Mouse (Mus musculus) thymus, adult 2 months (tissue): ENCODE data around the gene H6pd. TPM values are rescaled to one million over a fixed set of nuclear protein-coding genes. Genes with fewer than 3 reads are reported as not detected.

Experiments
- DNase-seq: peaks from one replicate; pipeline ENCODE4 v3.0.0; 2021
- H3K27ac ChIP-seq: fragments of 200-500 bp; 2 replicates; pipeline ENCODE4 v1.5.1; 2012; ENCODE audit warnings: low read length, control low read depth; ENCODE audit not compliant: control insufficient read depth, insufficient read depth
- H3K27me3 ChIP-seq: fragments of 200-500 bp; 2 replicates; pipeline ENCODE4 v1.6.1; 2012; ENCODE audit warnings: mild to moderate bottlenecking, low read length, moderate library complexity, mixed read lengths; ENCODE audit not compliant: control insufficient read depth, insufficient read depth
- H3K36me3 ChIP-seq: fragments of 200-500 bp; 2 replicates; pipeline ENCODE4 v1.6.1; 2012; ENCODE audit warnings: mild to moderate bottlenecking, low read length, moderate library complexity; ENCODE audit not compliant: control insufficient read depth, insufficient read depth
- H3K4me1 ChIP-seq: fragments of 200-500 bp; replicated peaks from 2 replicates; pipeline ENCODE4 v1.6.1; 2012; ENCODE audit warnings: low read length; ENCODE audit not compliant: control insufficient read depth, insufficient read depth
- H3K4me3 ChIP-seq: fragments of 200-500 bp; 2 replicates; pipeline ENCODE4 v1.5.1; 2012; ENCODE audit warnings: mild to moderate bottlenecking, low read length, control low read depth, moderate library complexity; ENCODE audit not compliant: control insufficient read depth, insufficient read depth
- CTCF ChIP-seq: fragments of 200-500 bp; IDR thresholded peaks from 2 replicates; pipeline ENCODE4 v1.5.1; 2012; ENCODE audit warnings: mild to moderate bottlenecking, control low read depth, low read length, moderate library complexity, borderline replicate concordance; ENCODE audit not compliant: control insufficient read depth, poor library complexity, insufficient read depth; ENCODE audit errors: extremely low read depth
- POLR2A ChIP-seq: fragments of 200-500 bp; IDR thresholded peaks from 2 replicates; pipeline ENCODE4 v1.6.1; 2012; ENCODE audit warnings: mild to moderate bottlenecking, low read length, control low read depth, moderate library complexity; ENCODE audit not compliant: control insufficient read depth, poor library complexity, insufficient read depth; ENCODE audit errors: extremely low read depth
- WGBS: fragments of 180-500 bp; shearing (Covaris S2); methylation state at CpG from one replicate; pipeline ENCODE4 v1.1.7; 2018; 5-methylcytosine and 5-hydroxymethylcytosine counted together
- polyA plus RNA-seq: library from polyadenylated mRNA; depleted of rRNA; stranded (reverse); fragments of >200 nt; gene quantifications from 2 replicates; pipeline ENCODE4 v1.2.3, GENCODE M21; 2012

The H6pd gene
- polyA plus RNA-seq, 1 experiment = 138 TPM

DNA sequence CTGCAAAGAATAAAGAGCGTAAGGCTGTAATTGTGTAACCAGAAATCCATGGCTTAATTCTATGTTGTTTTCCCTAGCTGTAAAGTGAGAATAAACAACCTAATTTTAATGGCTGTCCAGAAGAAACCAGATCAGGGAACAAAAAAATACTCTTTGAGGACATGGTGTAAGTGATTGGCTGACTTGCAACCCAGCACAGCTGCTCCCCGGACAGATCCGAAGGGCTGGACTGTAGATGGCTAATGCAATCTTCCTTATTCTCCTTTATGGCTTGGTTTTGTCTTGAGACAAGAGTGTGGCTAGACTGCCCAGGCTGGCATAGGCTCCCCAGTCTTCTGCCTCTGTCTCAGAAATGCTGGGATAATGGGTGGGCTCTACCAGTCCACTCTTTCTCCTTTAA lies 1.4 kb downstream of the H6pd start:
- TF ChIP-seq CTCF = no peak
- no peak for TF ChIP-seq POLR2A
- Histone ChIP-seq H3K36me3 (no peaks in the 10 kb centered on the region), H3K4me3 (no peak overlapping the region), H3K27me3 (no peaks in the 10 kb centered on the region), H3K4me1 (peaks cover 57% of the 10 kb centered on the region), H3K27ac (no peak overlapping the region)
- no peak for DNase-seq
- 95% methylated on average over 3 of the region's 3 CpGs for WGBS

DNA sequence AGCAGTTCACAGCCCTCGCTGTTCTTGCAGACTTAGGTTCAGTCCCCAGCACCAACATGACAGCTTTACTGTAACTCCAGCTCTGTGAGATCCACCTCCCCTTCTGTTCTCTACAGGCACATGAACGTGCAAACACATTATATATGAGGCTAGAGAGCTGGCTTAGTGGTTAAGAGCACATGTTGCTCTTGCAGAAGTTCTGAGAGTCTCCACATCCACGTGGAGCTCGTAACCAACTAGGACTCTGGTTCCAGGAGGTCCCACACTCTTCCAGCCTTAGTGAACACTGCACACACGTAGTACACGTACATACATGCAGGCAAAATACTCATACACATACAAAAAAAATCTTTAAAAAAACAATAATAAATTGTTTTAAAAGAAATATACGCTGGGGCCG lies 1.8 kb downstream of the H6pd start:
- H3K4me1 ChIP-seq = peaks cover 57% of the 10 kb centered on the region
- no peaks in the 10 kb centered on the region for H3K36me3 ChIP-seq
- TF ChIP-seq POLR2A (no peak), CTCF (no peak)
- no peak overlapping the region for H3K4me3 ChIP-seq
- H3K27me3 ChIP-seq = no peaks in the 10 kb centered on the region
- no peak for DNase-seq
- no peak overlapping the region for H3K27ac ChIP-seq
- 64% methylated on average over 8 of the region's 8 CpGs for WGBS

DNA sequence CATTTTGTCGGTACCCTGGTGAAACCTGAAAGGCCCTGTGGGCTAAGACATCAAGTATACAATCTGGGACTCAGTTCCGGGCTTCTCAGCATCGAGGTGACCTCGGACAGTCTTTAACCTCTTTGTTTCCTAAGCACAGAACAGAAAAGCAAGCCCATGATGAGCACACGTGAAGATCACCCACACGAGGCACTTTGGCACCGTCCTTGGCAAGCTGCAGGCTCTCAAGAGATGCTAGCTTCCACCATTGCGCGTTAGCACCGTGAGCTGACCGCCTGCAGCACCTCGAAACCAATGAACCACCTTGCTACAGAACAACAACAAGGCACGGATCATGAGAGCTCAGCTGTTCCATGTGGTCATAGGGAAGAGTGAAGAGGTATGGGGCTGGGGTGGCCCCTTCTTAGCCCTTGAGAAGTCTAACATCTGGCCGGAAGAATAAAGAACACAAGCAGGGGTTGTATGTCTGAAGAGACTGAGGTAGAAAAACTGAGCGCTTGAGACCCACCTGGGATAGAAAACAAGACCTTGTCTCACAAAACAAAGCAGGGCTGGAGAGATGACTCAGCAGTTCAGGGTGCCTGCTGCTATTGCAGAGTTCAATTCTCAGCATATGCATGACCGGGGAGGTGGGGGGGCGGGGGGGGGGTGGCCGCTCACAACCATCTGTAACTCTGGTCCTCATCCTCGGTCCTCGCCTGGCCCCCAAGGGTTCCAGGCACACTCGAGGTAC lies 2.5 kb downstream of the H6pd start:
- peak overlapping the region; percentile 79 for H3K27ac ChIP-seq
- TF ChIP-seq POLR2A (no peak), CTCF (no peak)
- no peaks in the 10 kb centered on the region for H3K36me3 ChIP-seq
- peaks cover 59% of the 10 kb centered on the region for H3K4me1 ChIP-seq
- H3K27me3 ChIP-seq = no peaks in the 10 kb centered on the region
- 67% methylated on average over 21 of the region's 21 CpGs for WGBS
- no peak overlapping the region for H3K4me3 ChIP-seq
- DNase-seq = no peak

DNA sequence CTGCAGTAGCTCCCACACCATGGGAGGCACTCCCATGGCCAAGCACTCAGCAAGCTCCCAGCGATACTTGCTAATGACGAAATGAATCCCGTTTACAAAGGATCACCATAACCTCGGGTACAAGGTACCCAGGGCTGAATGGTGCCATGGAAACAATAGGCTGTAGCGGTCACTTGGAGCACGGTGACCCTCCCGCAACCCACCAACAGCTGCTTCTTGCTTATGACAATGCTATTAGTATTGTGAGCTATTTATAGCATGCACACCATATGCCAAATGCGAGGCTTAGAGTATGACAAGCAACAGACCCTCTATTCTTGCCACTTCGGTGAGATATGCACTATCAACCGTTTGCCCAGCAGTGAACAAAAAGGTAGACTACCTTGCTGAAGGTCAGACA lies 3.6 kb downstream of the H6pd start:
- H3K4me1 ChIP-seq = peaks cover 63% of the 10 kb centered on the region
- H3K4me3 ChIP-seq = no peak overlapping the region
- no peaks in the 10 kb centered on the region for H3K27me3 ChIP-seq
- no peak overlapping the region for H3K27ac ChIP-seq
- TF ChIP-seq CTCF (no peak), POLR2A (no peak)
- no peaks in the 10 kb centered on the region for H3K36me3 ChIP-seq
- 98% methylated on average over 10 of the region's 10 CpGs for WGBS
- no peak for DNase-seq

DNA sequence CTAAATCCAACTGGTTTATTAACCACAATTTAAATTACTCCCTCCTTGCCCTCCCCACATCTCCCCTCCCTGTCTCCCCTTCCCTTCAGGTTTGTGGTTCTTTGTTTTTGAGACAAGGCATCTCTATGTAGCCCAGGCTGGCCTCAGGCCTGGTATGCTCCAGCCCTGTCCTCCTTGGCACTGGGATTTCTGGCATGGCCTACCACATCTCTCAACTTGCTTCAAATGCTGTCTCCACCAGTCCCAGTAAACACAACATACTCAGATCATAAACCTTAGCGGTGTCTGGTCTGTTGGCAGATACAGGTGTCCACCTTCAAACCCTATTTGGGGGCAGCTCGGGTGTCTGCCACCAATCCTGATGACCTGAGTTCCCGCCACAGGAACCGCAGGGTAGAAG lies 5.2 kb downstream of the H6pd start:
- no peaks in the 10 kb centered on the region for H3K27me3 ChIP-seq
- DNase-seq = no peak
- no peaks in the 10 kb centered on the region; the same call in 1 of the 2 replicates for H3K36me3 ChIP-seq
- WGBS = 82% methylated on average over 4 of the region's 4 CpGs
- no peak overlapping the region for H3K27ac ChIP-seq
- peaks cover 63% of the 10 kb centered on the region for H3K4me1 ChIP-seq
- H3K4me3 ChIP-seq = no peak overlapping the region
- no peak for TF ChIP-seq POLR2A

DNA sequence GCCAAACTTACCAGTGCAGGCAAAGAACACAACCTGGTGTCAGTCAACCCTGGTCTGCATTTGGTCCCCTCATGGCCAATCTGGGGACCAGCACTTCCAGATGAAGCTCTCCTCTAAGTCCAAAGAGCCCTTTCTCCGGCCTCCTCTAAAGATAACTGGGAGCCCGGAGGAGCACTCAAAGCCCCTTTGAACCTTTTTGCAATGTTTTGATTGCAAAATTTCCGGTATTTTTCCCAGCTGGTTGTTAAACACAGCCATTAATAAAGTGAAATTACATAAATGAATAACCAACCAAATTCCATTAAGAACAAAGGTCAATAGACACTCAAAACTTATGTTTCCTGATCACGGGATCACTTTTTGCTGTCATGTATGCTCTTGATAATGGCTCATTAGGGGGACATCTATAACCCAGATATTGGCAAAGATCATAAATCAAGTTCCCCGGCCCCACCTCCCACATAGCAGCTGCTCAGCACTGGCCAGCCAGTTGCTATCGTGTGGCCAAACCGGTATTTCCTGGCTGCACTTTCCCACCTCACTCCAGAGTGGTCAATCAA lies 5.7 kb downstream of the H6pd start:
- Histone ChIP-seq H3K4me1 (peaks cover 66% of the 10 kb centered on the region), H3K27ac (no peak overlapping the region), H3K4me3 (no peak overlapping the region), H3K36me3 (no peaks in the 10 kb centered on the region; the same call in 1 of the 2 replicates), H3K27me3 (no peaks in the 10 kb centered on the region)
- 89% methylated on average over 7 of the region's 7 CpGs for WGBS
- no peak for DNase-seq
- TF ChIP-seq CTCF (no peak), POLR2A (no peak)

DNA sequence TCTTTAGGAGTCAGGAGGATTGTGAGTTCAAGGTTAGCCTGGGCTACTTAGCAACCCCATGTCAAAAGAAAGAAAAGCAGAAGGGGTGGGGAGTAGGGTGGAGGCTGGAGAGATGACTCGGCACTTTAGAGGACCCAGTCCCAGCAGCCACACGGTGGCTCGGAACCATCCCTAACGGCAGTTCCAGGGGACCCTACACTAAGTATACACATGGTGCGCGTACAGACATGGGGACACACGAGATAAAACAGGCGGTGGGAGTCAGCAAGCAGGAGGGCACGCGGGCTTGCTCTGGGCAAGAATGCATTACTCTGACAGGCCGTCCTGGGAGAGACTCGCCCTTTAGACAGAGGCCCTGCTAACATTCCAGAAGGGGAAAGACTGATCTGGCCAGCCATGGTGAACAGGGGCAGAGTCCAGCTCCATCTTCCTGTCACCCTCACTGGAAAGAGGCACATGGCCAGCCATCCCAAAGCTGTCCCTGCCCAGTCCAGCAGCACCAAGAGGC lies 6.7 kb downstream of the H6pd start:
- peaks cover 63% of the 10 kb centered on the region for H3K4me1 ChIP-seq
- TF ChIP-seq CTCF = no peak
- TF ChIP-seq POLR2A = no peak
- WGBS = 55% methylated on average over 12 of the region's 12 CpGs
- H3K27ac ChIP-seq = no peak overlapping the region
- no peaks in the 10 kb centered on the region for H3K27me3 ChIP-seq
- DNase-seq = no peak
- H3K36me3 ChIP-seq = no peaks in the 10 kb centered on the region; the same call in 1 of the 2 replicates
- H3K4me3 ChIP-seq = no peak overlapping the region
